Mouse (Mus musculus) thymus, adult 2 months (tissue): ENCODE measurements around the gene Car10. TPM values are rescaled to one million over a fixed set of nuclear protein-coding genes. Genes with fewer than 3 reads are reported as not detected.

Source experiments
- DNase-seq: peaks from one replicate; pipeline ENCODE4 v3.0.0; 2021
- H3K27ac ChIP-seq: fragments of 200-500 bp; 2 replicates; pipeline ENCODE4 v1.5.1; 2012; ENCODE audit warnings: low read length, control low read depth; ENCODE audit not compliant: control insufficient read depth, insufficient read depth
- H3K27me3 ChIP-seq: fragments of 200-500 bp; 2 replicates; pipeline ENCODE4 v1.6.1; 2012; ENCODE audit warnings: mild to moderate bottlenecking, low read length, moderate library complexity, mixed read lengths; ENCODE audit not compliant: control insufficient read depth, insufficient read depth
- H3K36me3 ChIP-seq: fragments of 200-500 bp; 2 replicates; pipeline ENCODE4 v1.6.1; 2012; ENCODE audit warnings: mild to moderate bottlenecking, low read length, moderate library complexity; ENCODE audit not compliant: control insufficient read depth, insufficient read depth
- H3K4me1 ChIP-seq: fragments of 200-500 bp; replicated peaks from 2 replicates; pipeline ENCODE4 v1.6.1; 2012; ENCODE audit warnings: low read length; ENCODE audit not compliant: control insufficient read depth, insufficient read depth
- H3K4me3 ChIP-seq: fragments of 200-500 bp; 2 replicates; pipeline ENCODE4 v1.5.1; 2012; ENCODE audit warnings: mild to moderate bottlenecking, low read length, control low read depth, moderate library complexity; ENCODE audit not compliant: control insufficient read depth, insufficient read depth
- CTCF ChIP-seq: fragments of 200-500 bp; IDR thresholded peaks from 2 replicates; pipeline ENCODE4 v1.5.1; 2012; ENCODE audit warnings: mild to moderate bottlenecking, control low read depth, low read length, moderate library complexity, borderline replicate concordance; ENCODE audit not compliant: control insufficient read depth, poor library complexity, insufficient read depth; ENCODE audit errors: extremely low read depth
- POLR2A ChIP-seq: fragments of 200-500 bp; IDR thresholded peaks from 2 replicates; pipeline ENCODE4 v1.6.1; 2012; ENCODE audit warnings: mild to moderate bottlenecking, low read length, control low read depth, moderate library complexity; ENCODE audit not compliant: control insufficient read depth, poor library complexity, insufficient read depth; ENCODE audit errors: extremely low read depth
- WGBS: fragments of 180-500 bp; shearing (Covaris S2); methylation state at CpG from one replicate; pipeline ENCODE4 v1.1.7; 2018; 5-methylcytosine and 5-hydroxymethylcytosine counted together
- polyA plus RNA-seq: library from polyadenylated mRNA; depleted of rRNA; stranded (reverse); fragments of >200 nt; gene quantifications from 2 replicates; pipeline ENCODE4 v1.2.3, GENCODE M21; 2012

Car10 gene
- polyA plus RNA-seq, 1 experiment: 0.03 TPM

GRCm38 (mm10) chr11:93099431-93100370 is 1.9 kb downstream of the Car10 start:
- peaks cover 8% of the 10 kb centered on the region for H3K27me3 ChIP-seq
- no peak for DNase-seq
- H3K27ac ChIP-seq: no peak overlapping the region
- no peak for TF ChIP-seq CTCF
- H3K4me1 ChIP-seq: no peaks in the 10 kb centered on the region
- WGBS: 7% methylated on average over 53 of the region's 53 CpGs
- no peak overlapping the region for H3K4me3 ChIP-seq
- H3K36me3 ChIP-seq: no peaks in the 10 kb centered on the region

DNA sequence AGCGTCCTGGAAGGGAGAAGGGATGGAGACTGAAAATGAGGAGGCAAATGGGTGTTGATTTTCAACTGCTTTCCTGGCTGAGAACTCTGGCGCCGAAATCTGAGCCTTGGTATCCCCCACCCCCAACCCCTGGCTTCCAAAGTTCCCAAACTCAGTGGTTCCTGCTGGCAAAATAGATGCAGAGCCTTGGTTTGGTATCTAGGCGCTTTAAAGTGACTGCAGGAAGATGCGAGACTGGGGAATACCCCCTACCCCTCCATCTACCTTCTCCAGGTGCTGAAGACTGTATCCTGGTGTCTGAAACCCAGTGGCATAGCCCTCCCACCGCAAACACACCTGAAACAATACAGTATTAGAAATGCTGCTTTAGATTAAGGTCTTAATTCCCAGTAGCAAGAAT is 2.8 kb downstream of the Car10 start:
- Histone ChIP-seq H3K27me3 (peaks cover 8% of the 10 kb centered on the region), H3K36me3 (no peaks in the 10 kb centered on the region), H3K4me3 (no peak overlapping the region), H3K27ac (no peak overlapping the region), H3K4me1 (no peaks in the 10 kb centered on the region)
- 10% methylated on average over 6 of the region's 6 CpGs for WGBS
- DNase-seq: no peak
- TF ChIP-seq CTCF (no peak), POLR2A (no peak)

DNA sequence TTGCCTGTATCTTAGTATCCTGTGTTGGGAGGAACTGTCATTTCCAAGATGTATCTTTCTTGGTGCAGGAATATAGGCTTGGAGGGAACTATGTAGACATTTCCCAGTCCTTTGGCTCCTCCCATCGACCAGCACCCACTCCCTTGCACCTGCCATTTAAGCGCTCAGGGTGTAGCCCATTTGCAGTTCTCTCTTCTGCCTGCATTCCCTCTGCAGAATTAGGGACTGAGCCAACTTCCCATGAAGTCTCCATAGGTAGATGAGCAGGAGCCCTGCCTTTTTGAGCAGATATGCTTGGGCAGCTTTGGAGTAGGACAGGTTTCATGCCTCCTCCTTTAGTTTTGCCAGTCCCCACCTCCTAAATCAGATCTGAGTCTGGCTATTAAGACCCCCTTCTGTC is 3.3 kb downstream of the Car10 start:
- TF ChIP-seq POLR2A: no peak
- TF ChIP-seq CTCF: no peak
- 6% methylated on average over 2 of the region's 2 CpGs for WGBS
- H3K27me3 ChIP-seq: peaks cover 8% of the 10 kb centered on the region

DNA sequence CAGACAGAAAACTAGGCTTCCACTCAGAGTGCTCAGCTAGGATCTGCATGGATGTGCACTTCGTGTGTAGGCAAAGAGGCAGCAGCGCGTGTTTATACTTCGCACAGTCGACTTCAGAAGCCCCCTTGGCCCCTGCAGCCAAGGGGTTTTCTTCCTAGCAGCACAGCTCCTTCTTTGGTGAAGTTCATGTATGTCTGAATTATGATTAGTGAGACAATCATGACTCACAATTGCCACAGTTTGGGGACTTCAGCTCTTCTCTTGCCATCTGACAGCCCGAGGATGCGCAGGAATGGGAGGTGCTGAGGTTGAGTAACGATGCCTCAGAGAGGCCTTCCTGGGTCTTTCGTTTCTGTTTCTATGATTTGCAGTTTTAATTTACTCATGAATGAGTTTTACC is 4.5 kb downstream of the Car10 start:
- Histone ChIP-seq H3K4me3 (no peak overlapping the region), H3K36me3 (no peaks in the 10 kb centered on the region), H3K27ac (no peak overlapping the region), H3K27me3 (peaks cover 8% of the 10 kb centered on the region), H3K4me1 (no peaks in the 10 kb centered on the region)
- WGBS: 86% methylated on average over 9 of the region's 9 CpGs
- no peak for DNase-seq
- no peak for TF ChIP-seq POLR2A
- no peak for TF ChIP-seq CTCF

More for the DNA sequence above, 3.3 kb downstream of the Car10 start:
- Histone ChIP-seq H3K36me3 (no peaks in the 10 kb centered on the region), H3K27ac (no peak overlapping the region), H3K4me1 (no peaks in the 10 kb centered on the region), H3K4me3 (no peak overlapping the region)
- no peak for DNase-seq

GRCm38 (mm10) chr11:93103101-93103815 is 5.4 kb downstream of the Car10 start:
- DNase-seq: no peak
- WGBS: 57% methylated on average over 3 of the region's 3 CpGs
- H3K27me3 ChIP-seq: peaks cover 5% of the 10 kb centered on the region
- no peaks in the 10 kb centered on the region for H3K36me3 ChIP-seq
- no peak overlapping the region for H3K4me3 ChIP-seq
- TF ChIP-seq CTCF (no peak), POLR2A (no peak)
- H3K4me1 ChIP-seq: no peaks in the 10 kb centered on the region
- H3K27ac ChIP-seq: no peak overlapping the region

DNA sequence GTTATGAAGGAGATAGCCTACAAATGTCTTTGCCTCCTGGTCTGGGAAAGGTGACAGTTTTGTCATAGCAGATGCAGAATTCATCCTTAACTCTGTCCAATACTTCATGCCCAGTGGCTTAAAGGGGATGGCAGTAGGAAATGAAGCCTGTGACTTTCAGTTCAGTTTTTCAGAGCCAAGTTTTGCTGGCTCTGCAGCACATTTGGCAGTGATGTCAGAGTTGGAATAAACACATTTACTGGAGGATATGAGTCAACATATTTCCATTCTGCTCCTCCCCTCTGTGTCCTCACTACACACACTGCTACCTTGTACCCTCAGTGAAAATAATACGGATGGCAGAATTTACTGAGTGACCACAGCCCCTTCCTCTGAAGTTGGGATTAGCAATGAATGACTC is 11.6 kb downstream of the Car10 start:
- WGBS: 42% methylated on average over 1 of the region's 1 CpGs
- DNase-seq: no peak

More for the DNA sequence above, 11.6 kb downstream of the Car10 start:
- no peak overlapping the region for H3K4me3 ChIP-seq
- H3K27me3 ChIP-seq: no peaks in the 10 kb centered on the region
- H3K36me3 ChIP-seq: no peaks in the 10 kb centered on the region
- no peak for TF ChIP-seq POLR2A
- no peak for TF ChIP-seq CTCF
- H3K4me1 ChIP-seq: no peaks in the 10 kb centered on the region
- no peak overlapping the region for H3K27ac ChIP-seq
